Mouse (Mus musculus) spleen, postnatal 10 days (tissue): ENCODE measurements around the gene Kctd11.

Source experiments
- DNase-seq, 2 experiments: peaks; one replicate each; pipeline ENCODE4 v3.0.0; 2021 to 2022; ENCODE audit warnings: low spot score in 2 of 2

The Kctd11 gene

GRCm38 (mm10) chr11:69849128-69849527 lies 32.1 kb downstream of the Kctd11 start:
- DNase-seq: no peak

GRCm38 (mm10) chr11:69848021-69848420 lies 33.2 kb downstream of the Kctd11 start:
- no peak for DNase-seq

GRCm38 (mm10) chr11:69846738-69847688 lies 34.2 kb downstream of the Kctd11 start:
- peak; percentile 62 to 69 for DNase-seq

- DNase-seq: peak; percentile 94 to 96
Measured at GRCm38 (mm10) chr11:69846198-69846680, 35.0 kb downstream of the Kctd11 start, which contains the start of gene Plscr3. Gene Plscr3, plus strand, starts transcription at chr11:69846376.

GRCm38 (mm10) chr11:69838714-69839104 lies 42.5 kb downstream of the Kctd11 start:
- DNase-seq: peak in 1 of 2 experiments; percentile 42

- DNase-seq: peak; percentile 93 to 95
Measured at GRCm38 (mm10) chr11:69837952-69838713, 43.1 kb downstream of the Kctd11 start, which contains the start of gene Tmem256. Gene Tmem256, plus strand, starts transcription at chr11:69838514.

GRCm38 (mm10) chr11:69837604-69837951 lies 43.6 kb downstream of the Kctd11 start, which contains the start of gene Nlgn2:
Gene Nlgn2, minus strand, starts transcription at chr11:69837784.
- no peak for DNase-seq

- peak in 1 of 2 experiments; percentile 42 for DNase-seq
Measured at GRCm38 (mm10) chr11:69836703-69837576, 44.3 kb downstream of the Kctd11 start.

- no peak for DNase-seq
Measured at GRCm38 (mm10) chr11:69835966-69836335, 45.3 kb downstream of the Kctd11 start.

GRCm38 (mm10) chr11:69835326-69835965 lies 45.8 kb downstream of the Kctd11 start:
- DNase-seq: no peak

GRCm38 (mm10) chr11:69834001-69834549 lies 47.1 kb downstream of the Kctd11 start:
- DNase-seq: peak; percentile 66 to 74

GRCm38 (mm10) chr11:69833554-69833953 lies 47.7 kb downstream of the Kctd11 start:
- peak in 1 of 2 experiments; percentile 29 for DNase-seq

- peak in 1 of 2 experiments; percentile 10 for DNase-seq
Measured at GRCm38 (mm10) chr11:69828832-69829231, 52.4 kb downstream of the Kctd11 start.
